Mouse (Mus musculus) hindbrain, embryonic 11.5 days (tissue): ENCODE results near the gene Cga. TPM values are rescaled to one million over a fixed set of nuclear protein-coding genes. Genes with fewer than 3 reads are reported as not detected.

Experiments
- ATAC-seq: fragments of 200-750 bp; cut with Nextera tagmentation; 2 replicates; pipeline ENCODE4 v1.8.0; 2017; ENCODE audit warnings: mild to moderate bottlenecking, moderate TSS enrichment, moderate library complexity; ENCODE audit not compliant: low FRiP score
- DNase-seq: peaks from one replicate; pipeline ENCODE4 v3.0.0-alpha.2; 2015; ENCODE audit warnings: low spot score
- H3K27ac ChIP-seq: fragments of 300-500 bp; sonication (generic); 2 replicates; pipeline ENCODE4 v1.5.1; 2014; ENCODE audit warnings: mild to moderate bottlenecking, low read depth, low read length
- H3K27me3 ChIP-seq: fragments of 300-500 bp; sonication (generic); 2 replicates; pipeline ENCODE4 v1.6.1; 2014; ENCODE audit warnings: mild to moderate bottlenecking, low read length, moderate library complexity, mixed read lengths; ENCODE audit not compliant: control insufficient read depth, insufficient read depth
- H3K36me3 ChIP-seq: fragments of 300-500 bp; sonication (generic); 2 replicates; pipeline ENCODE4 v1.6.1; 2014; ENCODE audit warnings: mild to moderate bottlenecking, low read length, moderate library complexity, mixed read lengths; ENCODE audit not compliant: control insufficient read depth, insufficient read depth
- H3K4me1 ChIP-seq: fragments of 300-500 bp; sonication (generic); replicated peaks from 2 replicates; pipeline ENCODE4 v1.6.1; 2014; ENCODE audit warnings: low read length, mixed read lengths; ENCODE audit not compliant: control insufficient read depth, insufficient read depth
- H3K4me2 ChIP-seq: fragments of 300-500 bp; sonication (generic); replicated peaks from 2 replicates; pipeline ENCODE4 v1.6.1; 2014; ENCODE audit warnings: mild to moderate bottlenecking, low read depth, low read length
- H3K4me3 ChIP-seq: fragments of 300-500 bp; sonication (generic); 2 replicates; pipeline ENCODE4 v1.5.1; 2014; ENCODE audit warnings: low read depth, low read length
- H3K9ac ChIP-seq: fragments of 300-500 bp; sonication (generic); 2 replicates; pipeline ENCODE4 v1.6.1; 2014; ENCODE audit warnings: low read depth, low read length
- H3K9me3 ChIP-seq: fragments of 300-500 bp; sonication (generic); 2 replicates; pipeline ENCODE4 v1.6.1; 2016; ENCODE audit warnings: low read length; ENCODE audit not compliant: control insufficient read depth
- WGBS: fragments of 180-500 bp; shearing (Covaris S2); extraction: QIAGEN DNeasy Blood & Tissue Kit; methylation state at CpG from one replicate; pipeline ENCODE4 v1.1.7; 2014; 5-methylcytosine and 5-hydroxymethylcytosine counted together
- polyA plus RNA-seq: library from polyadenylated mRNA; unstranded; fragments of >200 nt; fragmentation: Nextera tagmentation; extraction: Ambion mirVana; gene quantifications from 2 replicates; pipeline ENCODE4 v1.2.1, GENCODE M21; 2014

Cga gene
- polyA plus RNA-seq, 1 experiment from 2014 or later, result not detected

GRCm38 (mm10) chr4:34869813-34870212 lies 23.8 kb upstream of the Cga start:
- Histone ChIP-seq H3K9ac (no peak overlapping the region), H3K36me3 (no peaks in the 10 kb centered on the region), H3K27ac (no peak overlapping the region), H3K27me3 (no peaks in the 10 kb centered on the region), H3K4me3 (no peak overlapping the region), H3K9me3 (no peaks in the 10 kb centered on the region), H3K4me1 (no peaks in the 10 kb centered on the region), H3K4me2 (no peak overlapping the region)
- DNase-seq (no peak), ATAC-seq (no peak)
- WGBS, result 88% methylated on average over 3 of the region's 3 CpGs

- DNase-seq (no peak), ATAC-seq (no peak)
- Histone ChIP-seq H3K27me3 (no peaks in the 10 kb centered on the region), H3K4me1 (no peaks in the 10 kb centered on the region), H3K27ac (no peak overlapping the region), H3K9me3 (no peaks in the 10 kb centered on the region), H3K9ac (no peak overlapping the region), H3K4me2 (no peak overlapping the region), H3K4me3 (no peak overlapping the region), H3K36me3 (no peaks in the 10 kb centered on the region)
- 97% methylated on average over 4 of the region's 4 CpGs for WGBS
Observed at GRCm38 (mm10) chr4:34872896-34873495, 20.6 kb upstream of the Cga start.

- Histone ChIP-seq H3K4me1 (no peaks in the 10 kb centered on the region), H3K9me3 (no peaks in the 10 kb centered on the region), H3K27ac (no peak overlapping the region), H3K36me3 (no peaks in the 10 kb centered on the region), H3K4me3 (no peak overlapping the region), H3K9ac (no peak overlapping the region), H3K27me3 (no peaks in the 10 kb centered on the region), H3K4me2 (no peak overlapping the region)
- ATAC-seq (no peak), DNase-seq (no peak)
- 83% methylated on average over 1 of the region's 1 CpGs for WGBS
Observed at GRCm38 (mm10) chr4:34874234-34874633, 19.3 kb upstream of the Cga start.

- Histone ChIP-seq H3K4me2 (peak overlapping the region; percentile 68), H3K9ac (no peak overlapping the region), H3K4me3 (peak overlapping the region; percentile 92; the same call in 1 of the 2 replicates), H3K27me3 (no peaks in the 10 kb centered on the region), H3K36me3 (no peaks in the 10 kb centered on the region), H3K27ac (no peak overlapping the region), H3K4me1 (no peaks in the 10 kb centered on the region), H3K9me3 (no peaks in the 10 kb centered on the region)
- WGBS, result 92% methylated on average over 10 of the region's 10 CpGs
- ATAC-seq (no peak), DNase-seq (no peak)
Observed at GRCm38 (mm10) chr4:34880921-34881650, 12.5 kb upstream of the Cga start.

GRCm38 (mm10) chr4:34881851-34882250 lies 11.7 kb upstream of the Cga start:
- peak overlapping the region; percentile 100 for H3K27ac ChIP-seq
- WGBS, result 21% methylated on average over 4 of the region's 4 CpGs

GRCm38 (mm10) chr4:34882291-34882769 lies 11.2 kb upstream of the Cga start:
- Histone ChIP-seq H3K4me1 (no peaks in the 10 kb centered on the region), H3K9ac (peak overlapping the region; percentile 99), H3K9me3 (no peaks in the 10 kb centered on the region), H3K4me3 (peak overlapping the region; percentile 92), H3K36me3 (no peaks in the 10 kb centered on the region), H3K27me3 (no peaks in the 10 kb centered on the region), H3K4me2 (peak overlapping the region; percentile 68), H3K27ac (peak overlapping the region; percentile 100)
- DNase-seq, result peak; percentile 80
- WGBS, result under 1% methylated on average over 58 of the region's 58 CpGs
- ATAC-seq, result peak; percentile 77

More at GRCm38 (mm10) chr4:34881851-34882250, 11.7 kb upstream of the Cga start:
- Histone ChIP-seq H3K9me3 (no peaks in the 10 kb centered on the region), H3K4me2 (peak overlapping the region; percentile 68), H3K36me3 (no peaks in the 10 kb centered on the region), H3K9ac (peak overlapping the region; percentile 99), H3K4me3 (peak overlapping the region; percentile 92), H3K27me3 (no peaks in the 10 kb centered on the region), H3K4me1 (no peaks in the 10 kb centered on the region)
- ATAC-seq (no peak), DNase-seq (no peak)

- Histone ChIP-seq H3K27me3 (no peaks in the 10 kb centered on the region), H3K9me3 (no peaks in the 10 kb centered on the region), H3K27ac (peak within 1 kb of the TSS; percentile 100), H3K36me3 (no peaks in the 10 kb centered on the region), H3K4me1 (no peaks in the 10 kb centered on the region), H3K4me3 (peak within 1 kb of the TSS; percentile 92), H3K9ac (peak within 1 kb of the TSS; percentile 99), H3K4me2 (peak within 1 kb of the TSS; percentile 68)
- peak; percentile 95 for ATAC-seq
- WGBS, result 1% methylated on average over 41 of the region's 44 CpGs
- DNase-seq, result peak; percentile 95
Observed at GRCm38 (mm10) chr4:34882818-34883217, 10.8 kb upstream of the Cga start, which contains the start of gene Zfp292. Gene Zfp292, minus strand, starts transcription at chr4:34882960.

- no peaks in the 10 kb centered on the region for H3K4me1 ChIP-seq
Observed at GRCm38 (mm10) chr4:34883366-34884029, 10.1 kb upstream of the Cga start.

More at GRCm38 (mm10) chr4:34883366-34884029, 10.1 kb upstream of the Cga start:
- Histone ChIP-seq H3K36me3 (no peaks in the 10 kb centered on the region), H3K27ac (peak overlapping the region; percentile 100), H3K4me2 (peak overlapping the region; percentile 68), H3K27me3 (peaks cover 1% of the 10 kb centered on the region; the same call in 1 of the 2 replicates), H3K9ac (peak overlapping the region; percentile 99), H3K4me3 (peak overlapping the region; percentile 92), H3K9me3 (no peaks in the 10 kb centered on the region)
- DNase-seq (no peak), ATAC-seq (no peak)
- 41% methylated on average over 16 of the region's 16 CpGs for WGBS
